Mouse (Mus musculus) adrenal gland, postnatal 14 days (tissue): Measurements from ENCODE around the gene E2f6. TPM values are rescaled to one million over a fixed set of nuclear protein-coding genes. Genes with fewer than 3 reads are reported as not detected.

Experiments used
- DNase-seq: peaks from one replicate; pipeline ENCODE4 v3.0.0; 2021; ENCODE audit warnings: mixed read lengths
- microRNA-seq, 2 experiments: library from miRNA; unstranded; fragments of <30 nt; microRNA quantifications; one replicate each; pipeline ENCODE4 v1.2.0; 2021
- total RNA-seq: library from RNA; stranded (reverse); gene quantifications from 2 replicates; pipeline ENCODE4 v1.2.3, GENCODE M21; 2021

Gene E2f6
- total RNA-seq, 1 experiment from 2014 or later = 35.7 TPM

- DNase-seq = peak; percentile 80
These were observed 63.3 kb downstream of the E2f6 start for GRCm38 (mm10) chr12:16874086-16874485.

DNA sequence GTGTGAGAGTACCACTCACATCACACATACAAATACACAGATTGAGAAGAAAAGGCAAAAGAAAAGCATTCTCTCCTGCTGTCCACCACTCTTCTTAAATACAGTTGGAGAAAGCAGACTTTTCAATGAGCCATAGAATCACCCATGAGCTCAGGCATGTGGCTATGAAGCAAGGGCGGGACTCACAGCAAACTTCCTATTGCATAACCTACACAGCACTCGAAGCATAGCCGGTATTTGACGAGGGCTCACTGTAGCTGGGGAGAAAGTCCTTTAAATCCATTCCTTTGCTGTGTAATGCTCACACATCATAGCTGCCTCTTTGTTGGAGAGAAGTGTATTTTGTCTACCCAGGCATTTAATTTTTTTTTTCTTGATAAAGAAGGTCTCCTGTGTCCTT lies 64.5 kb downstream of the E2f6 start:
- DNase-seq = no peak

DNA sequence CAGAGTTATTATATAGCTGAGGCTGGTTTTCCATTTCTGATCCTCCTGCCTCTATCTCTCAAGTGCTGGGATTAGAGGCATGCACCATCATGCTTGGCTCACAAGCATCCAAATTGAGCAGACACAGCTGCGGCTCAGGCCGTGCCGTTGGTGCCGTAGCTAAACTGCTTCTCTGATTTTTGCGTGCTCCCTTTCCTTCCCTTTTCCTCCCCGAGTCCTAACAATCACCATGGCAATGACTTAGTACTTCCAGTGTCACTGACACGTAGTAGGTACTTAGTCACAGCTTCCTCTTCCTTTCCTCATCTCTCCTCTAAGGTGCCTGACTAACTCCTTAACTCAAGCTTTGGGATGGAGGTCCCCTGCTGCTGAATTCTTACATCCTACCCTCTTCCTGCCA lies 64.9 kb downstream of the E2f6 start:
- no peak for DNase-seq

DNA sequence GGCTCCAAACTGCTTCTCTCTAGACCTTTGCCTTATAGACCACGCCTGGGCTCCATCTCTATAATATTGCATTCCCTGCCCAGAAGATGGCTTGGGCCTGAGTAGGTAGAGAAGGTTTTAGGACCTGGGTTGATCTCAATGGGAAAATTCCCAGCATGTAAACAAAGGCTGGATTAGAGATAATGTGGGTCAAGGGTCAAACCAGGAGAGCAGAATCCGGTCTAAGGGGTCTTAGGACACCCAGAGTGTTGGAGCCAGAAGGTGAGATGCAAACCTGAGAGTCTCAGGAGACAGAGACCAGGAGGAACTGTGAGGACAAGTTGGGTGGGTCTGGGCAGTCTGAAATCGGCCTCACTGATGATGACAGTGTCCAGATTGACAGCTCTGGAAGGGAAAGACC lies 65.9 kb downstream of the E2f6 start:
- DNase-seq = no peak

DNA sequence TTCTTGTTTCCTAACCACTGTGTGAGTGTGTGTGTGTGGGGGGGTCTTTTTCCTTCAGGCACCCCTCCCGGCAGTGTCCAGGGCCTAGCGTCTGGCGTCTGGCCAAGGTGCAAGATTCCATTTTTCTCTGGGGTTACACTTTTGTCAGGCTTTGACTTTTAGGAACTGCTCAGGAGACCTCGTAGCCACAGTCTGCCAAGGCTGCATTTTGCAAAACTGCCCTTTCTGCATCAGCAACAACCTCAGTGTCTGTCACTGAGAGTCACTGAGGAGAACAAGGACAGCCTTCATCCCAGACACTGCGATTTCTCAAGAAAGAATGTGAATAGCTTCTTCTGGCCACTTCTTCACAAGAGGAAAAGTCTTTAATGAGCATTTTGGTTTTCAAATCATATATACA lies 66.4 kb downstream of the E2f6 start:
- DNase-seq = peak; percentile 69

DNA sequence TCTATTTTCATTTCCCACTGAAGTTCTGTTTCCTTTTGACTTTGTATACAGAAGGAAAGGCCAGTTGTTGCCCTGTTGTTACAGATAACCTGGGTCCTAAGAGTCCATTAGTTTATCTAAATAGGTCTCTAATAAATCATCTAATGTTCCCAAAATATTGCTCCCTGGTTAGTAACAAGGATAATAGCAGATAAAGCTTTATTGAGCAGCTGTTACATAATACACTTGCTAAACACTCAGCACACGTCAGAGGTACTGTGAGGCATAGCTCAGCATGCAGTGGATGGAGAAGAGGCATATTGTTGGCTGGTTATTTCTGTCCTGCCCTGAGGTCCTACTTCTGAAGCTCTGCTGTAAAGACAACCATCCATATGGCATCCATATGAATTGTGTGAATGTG lies 66.9 kb downstream of the E2f6 start:
- DNase-seq = no peak

DNA sequence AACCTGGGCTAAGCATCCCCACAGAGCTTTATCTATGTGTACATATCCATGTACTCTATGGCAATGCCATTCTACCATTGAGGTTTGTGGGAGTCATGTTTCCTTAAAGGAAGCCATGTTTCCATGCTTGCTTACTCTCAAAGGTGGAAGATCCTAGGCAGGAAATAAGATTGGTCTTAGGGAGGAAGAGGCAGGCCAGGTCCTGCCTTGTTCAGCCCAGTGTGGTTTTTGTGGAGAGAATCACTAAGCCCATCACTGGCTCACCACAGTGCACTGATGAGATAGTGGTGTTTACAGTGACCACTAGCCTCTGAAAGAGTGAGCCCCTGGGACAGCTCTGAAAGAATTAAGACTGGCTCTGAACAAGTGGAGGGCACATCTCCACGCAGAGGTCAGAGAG lies 68.6 kb downstream of the E2f6 start:
- no peak for DNase-seq

GRCm38 (mm10) chr12:16880077-16880476 lies 69.3 kb downstream of the E2f6 start:
- DNase-seq = no peak

GRCm38 (mm10) chr12:16882442-16882841 lies 71.7 kb downstream of the E2f6 start:
- DNase-seq = peak; percentile 42

GRCm38 (mm10) chr12:16883111-16883510 lies 72.3 kb downstream of the E2f6 start:
- peak; percentile 50 for DNase-seq

DNA sequence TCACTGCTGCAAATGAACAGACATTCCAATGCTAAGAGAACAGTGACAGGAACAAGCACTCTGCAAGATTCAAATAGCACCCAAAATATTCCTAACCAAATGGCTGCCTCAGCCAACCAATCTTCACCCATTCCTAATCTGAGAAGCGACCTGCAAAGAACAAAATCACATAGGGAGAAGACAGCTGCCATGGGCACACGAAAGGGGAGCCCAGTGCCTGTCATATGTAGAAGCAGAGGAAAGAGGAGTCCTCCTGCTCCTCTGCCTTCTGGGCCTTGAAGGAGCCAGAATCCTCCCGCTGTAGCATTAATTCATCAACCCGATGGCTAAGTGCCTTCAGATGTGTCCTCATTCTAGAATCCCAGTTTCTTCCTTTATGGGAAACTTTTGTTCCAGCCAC lies 73.8 kb downstream of the E2f6 start:
- DNase-seq = no peak

DNA sequence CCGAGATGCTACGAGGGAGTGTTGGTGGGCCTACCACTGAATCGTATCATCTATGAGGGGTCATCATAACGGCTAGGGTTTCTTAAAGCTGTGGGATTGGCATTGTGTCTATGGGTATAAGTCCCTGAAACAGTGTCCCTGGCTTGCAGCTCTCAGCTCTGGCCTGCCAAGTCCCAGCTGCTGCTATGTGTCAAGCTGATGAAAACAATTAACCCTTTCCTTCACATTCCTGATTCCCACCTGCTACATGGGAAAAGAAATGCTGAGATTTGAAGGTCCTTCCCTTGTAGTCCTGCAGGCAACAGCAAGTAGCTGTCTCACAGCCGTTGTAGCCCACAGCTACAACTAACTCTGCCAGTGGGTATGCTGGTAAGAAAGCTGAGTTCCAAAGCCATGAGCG lies 75.6 kb downstream of the E2f6 start:
- no peak for DNase-seq

Small RNA genes within 50 kb of the gene (microRNA-seq; reads per million reads assigned to microRNA genes)
- 0 reads per million in 2 experiments for gene Gm44305

Other genes starting within 250 kb of the E2f6 start
- gene Lpin1, start 200.0 kb upstream of the E2f6 start, total RNA-seq = 135 and 224 TPM in 2 replicates
- not detected in 2 replicates for gene Ntsr2, start 157.6 kb upstream of the E2f6 start, total RNA-seq
- gene Greb1, start 10.1 kb upstream of the E2f6 start, total RNA-seq = 27.6 and 35.4 TPM in 2 replicates
- 61.6 and 64.0 TPM in 2 replicates for gene Rock2, start 83.9 kb downstream of the E2f6 start, total RNA-seq
- 5.4 and 5.6 TPM in 2 replicates for gene Pqlc3, start 189.4 kb downstream of the E2f6 start, total RNA-seq
- not detected in 2 replicates for gene 2410004P03Rik, start 200.8 kb downstream of the E2f6 start, total RNA-seq